Mouse (Mus musculus): ENCODE results near the gene Naif1.
A peak's percentile ranks its signal among the peaks of the same experiment; 100 is the strongest.

The Naif1 gene

DNA sequence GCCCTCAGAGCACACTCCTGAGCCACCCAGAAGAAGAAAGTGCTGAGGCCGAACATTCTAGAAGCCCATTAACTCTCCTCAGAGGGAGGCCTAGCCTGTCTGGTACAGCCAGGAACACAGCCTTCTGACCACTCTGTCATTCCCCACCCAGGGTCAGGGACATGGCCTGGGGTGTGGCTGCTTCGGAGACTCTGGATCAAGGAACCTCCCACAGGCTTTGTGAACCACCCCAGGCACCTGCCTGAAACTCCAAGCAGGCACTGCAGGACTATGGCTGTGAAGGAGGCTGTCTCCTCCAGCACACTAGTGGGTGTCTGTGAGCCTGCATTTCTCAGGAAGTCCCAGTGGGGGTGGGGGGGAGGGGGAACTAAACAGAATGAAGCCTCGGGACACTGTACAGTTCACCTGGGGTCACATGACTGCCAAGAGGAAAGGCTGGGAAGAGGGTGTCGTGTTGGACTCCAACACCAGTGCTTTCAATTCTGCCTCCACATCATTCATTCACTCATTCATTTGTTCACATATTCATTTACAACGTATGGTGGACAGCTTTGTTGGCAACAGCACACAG, 51.6 kb downstream of the Naif1 start:
- no peak for DNase-seq (ENCODE audit: low spot score)

DNA sequence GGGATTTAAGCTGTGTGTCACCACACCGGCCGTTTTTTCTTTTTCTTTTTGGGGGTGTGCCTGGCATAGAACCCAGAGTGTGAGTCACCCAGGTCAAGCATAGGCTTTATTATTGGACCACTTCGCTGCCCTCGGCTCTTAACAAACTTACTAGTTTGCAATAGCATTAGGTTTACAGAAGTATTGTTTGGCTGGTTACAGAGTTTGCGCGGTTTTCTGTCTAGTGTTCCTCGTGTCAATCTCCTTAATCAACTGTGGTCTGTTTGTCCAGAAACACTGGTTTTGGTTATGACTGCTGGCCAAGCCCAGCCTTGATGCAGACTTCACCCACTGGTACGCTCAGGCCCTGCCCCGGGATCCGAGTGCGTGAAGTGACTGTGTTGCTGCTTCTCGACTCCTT, 52.6 kb downstream of the Naif1 start:
- DNase-seq (ENCODE audit: low spot score), result no peak

DNA sequence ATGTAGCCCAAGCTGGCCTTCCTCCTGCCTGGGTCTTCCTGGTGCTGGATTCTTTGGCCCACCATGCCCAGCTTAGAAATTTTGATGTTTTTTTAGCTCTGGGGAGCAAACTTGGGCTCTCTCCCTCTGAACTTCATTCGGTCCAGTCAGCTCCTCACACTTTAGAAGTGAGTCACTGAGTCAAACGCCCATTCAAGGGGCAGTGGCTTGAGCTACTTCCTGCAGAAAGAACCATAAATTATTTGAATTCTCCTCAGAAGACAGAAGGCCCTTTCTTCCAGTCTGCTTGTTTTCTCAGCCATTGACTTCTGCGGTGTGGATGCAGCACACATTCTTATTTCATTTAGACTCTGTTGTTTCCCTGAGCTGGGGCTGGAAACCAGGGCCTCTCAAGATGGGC, 53.3 kb downstream of the Naif1 start:
- peak; percentile 53 for DNase-seq (ENCODE audit: low spot score)

DNA sequence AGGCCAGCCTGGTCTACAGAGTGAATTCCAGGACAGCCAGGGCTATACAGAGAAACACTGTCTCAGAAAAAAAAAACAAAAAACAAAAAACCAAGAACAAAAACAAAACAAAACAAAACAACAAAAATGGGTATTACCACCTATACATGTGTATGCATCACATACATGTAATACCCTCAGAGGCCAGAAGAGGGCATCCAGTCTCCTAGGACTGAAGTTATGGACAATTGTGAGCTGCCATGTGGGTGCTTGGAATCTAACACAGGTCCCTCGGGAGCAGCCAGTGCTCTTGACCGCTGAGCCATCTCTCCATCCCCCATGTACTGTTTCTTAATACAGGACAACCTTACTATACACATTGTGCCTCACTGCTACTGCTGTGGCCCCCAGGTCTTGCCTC, 55.3 kb downstream of the Naif1 start:
- no peak for DNase-seq (ENCODE audit: low spot score)
